Mouse (Mus musculus) hindbrain, embryonic 16.5 days (tissue): Measurements from ENCODE around the gene Gm4756. TPM values are rescaled to one million over a fixed set of nuclear protein-coding genes. Genes with fewer than 3 reads are reported as not detected.

Experiments used
- ATAC-seq: fragments of 200-750 bp; cut with Nextera tagmentation; 2 replicates; pipeline ENCODE4 v1.8.0; 2017; ENCODE audit warnings: moderate TSS enrichment, moderate library complexity
- H3K27ac ChIP-seq: fragments of 300-500 bp; sonication (generic); 2 replicates; pipeline ENCODE4 v1.5.1; 2014; ENCODE audit warnings: low read depth, mild to moderate bottlenecking, control low read depth, low read length, moderate library complexity
- H3K27me3 ChIP-seq: fragments of 300-500 bp; sonication (generic); replicated peaks from 2 replicates; pipeline ENCODE4 v1.6.1; 2014; ENCODE audit warnings: low read length; ENCODE audit not compliant: control insufficient read depth, insufficient read depth
- H3K36me3 ChIP-seq: fragments of 300-500 bp; sonication (generic); 2 replicates; pipeline ENCODE4 v1.6.1; 2014; ENCODE audit warnings: mild to moderate bottlenecking, low read length, moderate library complexity, mixed read lengths; ENCODE audit not compliant: control insufficient read depth, insufficient read depth
- H3K4me1 ChIP-seq: fragments of 300-500 bp; sonication (generic); 2 replicates; pipeline ENCODE4 v1.6.1; 2014; ENCODE audit warnings: low read depth, low read length; ENCODE audit not compliant: control insufficient read depth, insufficient read depth
- H3K4me2 ChIP-seq: fragments of 300-500 bp; sonication (generic); 2 replicates; pipeline ENCODE4 v1.6.1; 2014; ENCODE audit warnings: mild to moderate bottlenecking, low read length, control low read depth, moderate library complexity
- H3K4me3 ChIP-seq: fragments of 300-500 bp; sonication (generic); 2 replicates; pipeline ENCODE4 v1.5.1; 2014; ENCODE audit warnings: mild to moderate bottlenecking, low read length, control low read depth, moderate library complexity
- H3K9ac ChIP-seq: fragments of 300-500 bp; sonication (generic); 2 replicates; pipeline ENCODE4 v1.6.1; 2014; ENCODE audit warnings: low read depth, mild to moderate bottlenecking, control low read depth, low read length, moderate library complexity
- H3K9me3 ChIP-seq: fragments of 300-500 bp; sonication (generic); 2 replicates; pipeline ENCODE4 v1.6.1; 2014; ENCODE audit warnings: mild to moderate bottlenecking, low read length, moderate library complexity; ENCODE audit not compliant: control insufficient read depth
- WGBS: fragments of 180-500 bp; shearing (Covaris S2); extraction: QIAGEN DNeasy Blood & Tissue Kit; methylation state at CpG from one replicate; pipeline ENCODE4 v1.1.7; 2014; 5-methylcytosine and 5-hydroxymethylcytosine counted together
- polyA plus RNA-seq: library from polyadenylated mRNA; unstranded; fragments of >200 nt; fragmentation: Nextera tagmentation; extraction: Ambion mirVana; gene quantifications from 2 replicates; pipeline ENCODE4 v1.2.1, GENCODE M21; 2015

Gene Gm4756
- polyA plus RNA-seq, 1 experiment from 2014 or later: not detected

GRCm38 (mm10) chr12:72681919-72682318, 32.5 kb upstream of the Gm4756 start:
- H3K4me1 ChIP-seq: no peaks in the 10 kb centered on the region
- H3K27me3 ChIP-seq: no peaks in the 10 kb centered on the region
- no peak overlapping the region for H3K27ac ChIP-seq
- no peaks in the 10 kb centered on the region for H3K36me3 ChIP-seq
- no peak overlapping the region for H3K4me2 ChIP-seq
- no peaks in the 10 kb centered on the region for H3K9me3 ChIP-seq
- 95% methylated on average over 1 of the region's 1 CpGs for WGBS
- no peak overlapping the region for H3K4me3 ChIP-seq
- no peak for ATAC-seq
- no peak overlapping the region for H3K9ac ChIP-seq

GRCm38 (mm10) chr12:72679635-72680034, 30.2 kb upstream of the Gm4756 start:
- Histone ChIP-seq H3K36me3 (no peaks in the 10 kb centered on the region), H3K4me3 (no peak overlapping the region), H3K9me3 (no peaks in the 10 kb centered on the region), H3K9ac (no peak overlapping the region), H3K27ac (no peak overlapping the region), H3K4me2 (no peak overlapping the region), H3K27me3 (no peaks in the 10 kb centered on the region), H3K4me1 (no peaks in the 10 kb centered on the region)
- no peak for ATAC-seq
- WGBS: 78% methylated on average over 3 of the region's 3 CpGs

DNA sequence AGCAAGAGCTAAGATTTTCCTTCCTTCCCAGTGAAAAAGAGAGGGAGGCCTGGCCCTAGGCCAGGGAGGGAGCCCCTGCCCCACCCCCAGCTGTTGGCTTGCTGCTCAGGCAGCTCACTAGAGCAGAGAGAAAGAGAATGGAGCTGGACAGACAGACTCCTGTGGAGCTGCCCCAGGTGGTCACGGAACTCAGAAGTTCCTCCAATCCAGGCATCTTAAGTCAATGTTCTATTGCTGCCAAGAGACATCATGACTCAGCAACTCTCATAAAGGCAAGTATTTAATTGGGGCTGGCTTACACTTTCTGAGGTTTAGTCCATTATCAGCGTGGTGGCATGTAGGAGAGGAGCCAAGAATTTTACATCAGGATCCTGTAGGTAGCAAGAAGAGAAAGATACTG, 25.4 kb upstream of the Gm4756 start:
- H3K4me1 ChIP-seq: no peaks in the 10 kb centered on the region
- no peaks in the 10 kb centered on the region for H3K9me3 ChIP-seq

DNA sequence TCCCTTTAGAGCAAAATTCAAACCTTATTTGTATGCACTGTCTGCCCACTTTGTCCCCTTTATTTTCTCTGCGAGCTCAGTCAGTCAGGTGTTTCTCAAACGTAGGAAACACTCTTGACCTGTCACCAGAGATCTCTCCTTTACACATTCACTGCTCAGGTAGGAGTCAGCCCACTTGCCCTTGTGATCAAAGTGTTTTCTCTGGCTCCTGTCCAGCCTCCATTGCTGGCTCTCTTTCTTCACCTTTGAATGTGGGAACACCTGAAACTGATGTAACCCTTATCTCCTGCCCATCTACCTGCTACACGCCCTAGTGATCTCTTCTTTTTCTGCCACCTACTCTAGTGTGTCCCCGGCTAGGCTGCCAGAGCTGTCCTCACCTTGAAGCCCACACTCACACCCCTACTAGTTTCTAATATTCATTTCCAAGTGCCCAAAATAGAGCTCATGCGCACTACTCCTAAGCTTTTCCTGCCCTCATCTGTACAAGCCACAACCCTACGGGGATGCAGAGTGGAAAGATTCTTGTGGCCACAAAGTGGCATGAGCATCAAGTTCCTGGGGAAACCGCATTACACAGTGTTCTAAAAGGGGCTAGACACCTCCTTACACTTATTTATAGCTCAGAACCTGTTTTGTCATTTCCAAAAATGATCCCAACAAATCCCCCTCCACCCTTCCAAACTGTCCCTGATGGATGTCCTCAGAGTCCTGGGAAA, 24.8 kb upstream of the Gm4756 start:
- Histone ChIP-seq H3K4me3 (no peak overlapping the region), H3K4me1 (no peaks in the 10 kb centered on the region), H3K27ac (no peak overlapping the region), H3K27me3 (no peaks in the 10 kb centered on the region), H3K9me3 (no peaks in the 10 kb centered on the region), H3K9ac (no peak overlapping the region), H3K36me3 (no peaks in the 10 kb centered on the region), H3K4me2 (no peak overlapping the region)
- ATAC-seq: no peak
- WGBS: 81% methylated on average over 7 of the region's 7 CpGs

More for the DNA sequence above, 25.4 kb upstream of the Gm4756 start:
- Histone ChIP-seq H3K9ac (no peak overlapping the region), H3K4me2 (no peak overlapping the region), H3K27me3 (no peaks in the 10 kb centered on the region), H3K4me3 (no peak overlapping the region), H3K36me3 (no peaks in the 10 kb centered on the region), H3K27ac (no peak overlapping the region)
- WGBS: 70% methylated on average over 2 of the region's 2 CpGs
- ATAC-seq: no peak

DNA sequence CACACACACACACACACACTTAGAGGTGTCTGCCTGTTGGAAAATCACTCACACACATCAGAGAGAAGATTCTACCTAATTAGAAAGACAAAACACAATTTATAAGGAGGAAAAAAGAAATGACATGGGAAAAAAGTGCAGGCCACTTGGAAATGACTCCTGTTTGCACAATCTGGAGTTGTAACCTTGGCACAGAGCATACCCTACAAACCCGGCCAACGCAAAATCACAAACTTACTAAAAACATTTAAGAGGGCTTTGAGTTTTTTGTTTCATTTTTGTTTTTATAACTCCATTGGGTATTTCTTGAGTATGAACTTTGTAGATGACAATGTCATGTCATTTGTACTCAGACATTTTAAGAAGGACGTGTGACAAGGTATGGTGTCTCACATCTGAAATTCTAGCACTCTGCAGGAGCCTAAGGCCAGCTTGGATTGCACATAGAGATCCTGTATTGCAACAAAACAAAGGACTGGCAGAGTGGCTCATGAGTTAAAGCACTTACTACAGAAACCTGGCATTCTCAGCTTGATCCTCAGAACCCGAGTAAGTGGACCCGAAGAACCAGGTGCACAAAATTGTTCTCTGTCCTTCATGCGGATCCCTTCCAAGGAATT, 22.2 kb upstream of the Gm4756 start:
- 91% methylated on average over 6 of the region's 6 CpGs for WGBS
- no peak overlapping the region for H3K4me3 ChIP-seq
- no peak for ATAC-seq
- H3K4me2 ChIP-seq: no peak overlapping the region
- H3K27me3 ChIP-seq: no peaks in the 10 kb centered on the region
- H3K9me3 ChIP-seq: no peaks in the 10 kb centered on the region
- no peaks in the 10 kb centered on the region for H3K36me3 ChIP-seq
- no peak overlapping the region for H3K9ac ChIP-seq
- no peak overlapping the region for H3K27ac ChIP-seq
- H3K4me1 ChIP-seq: no peaks in the 10 kb centered on the region

GRCm38 (mm10) chr12:72670921-72671320, 21.5 kb upstream of the Gm4756 start:
- H3K9ac ChIP-seq: no peak overlapping the region
- ATAC-seq: no peak

GRCm38 (mm10) chr12:72667868-72668469, 18.5 kb upstream of the Gm4756 start:
- ATAC-seq: no peak
- Histone ChIP-seq H3K4me1 (peaks cover 5% of the 10 kb centered on the region), H3K27me3 (no peaks in the 10 kb centered on the region), H3K9ac (no peak overlapping the region), H3K27ac (no peak overlapping the region), H3K4me3 (no peak overlapping the region), H3K4me2 (no peak overlapping the region), H3K36me3 (no peaks in the 10 kb centered on the region), H3K9me3 (no peaks in the 10 kb centered on the region)
- WGBS: 60% methylated on average over 10 of the region's 10 CpGs

More at GRCm38 (mm10) chr12:72670921-72671320, 21.5 kb upstream of the Gm4756 start:
- Histone ChIP-seq H3K9me3 (no peaks in the 10 kb centered on the region), H3K27ac (no peak overlapping the region), H3K4me2 (no peak overlapping the region), H3K4me1 (no peaks in the 10 kb centered on the region), H3K4me3 (no peak overlapping the region), H3K27me3 (no peaks in the 10 kb centered on the region), H3K36me3 (no peaks in the 10 kb centered on the region)
- 93% methylated on average over 8 of the region's 8 CpGs for WGBS

- no peaks in the 10 kb centered on the region for H3K36me3 ChIP-seq
- 94% methylated on average over 5 of the region's 5 CpGs for WGBS
Observed at GRCm38 (mm10) chr12:72666015-72666414, 16.6 kb upstream of the Gm4756 start.

DNA sequence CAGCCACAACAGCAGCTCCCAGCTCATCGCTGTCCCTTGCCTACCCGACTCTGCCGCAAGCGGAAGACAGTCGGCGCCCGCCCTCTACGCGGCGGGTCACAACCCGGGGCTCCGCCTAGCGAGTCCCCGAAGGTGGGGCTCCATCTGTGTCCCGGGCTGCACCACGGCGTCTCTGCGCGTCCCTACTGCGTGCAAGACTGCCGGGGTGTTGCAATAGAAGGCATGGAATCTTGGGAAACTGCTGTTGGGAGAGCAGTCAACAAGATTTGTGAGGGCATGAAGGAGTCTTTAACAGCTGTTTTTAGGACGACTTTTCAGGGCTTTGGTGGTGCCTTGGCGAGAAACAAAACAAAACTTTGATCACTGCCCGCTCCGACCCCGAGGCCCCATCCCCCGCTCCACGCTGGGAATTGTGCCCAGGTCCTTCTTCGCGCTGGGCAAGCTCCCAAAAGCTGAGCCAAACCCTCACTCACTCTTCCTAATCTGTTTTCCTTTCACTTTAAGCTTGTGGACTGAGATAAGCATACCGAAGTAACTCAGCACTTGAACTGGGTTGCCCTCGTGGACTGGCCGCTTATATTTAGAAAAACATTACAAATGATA, 15.4 kb upstream of the Gm4756 start, which contains the start of gene Dhrs7:
Gene Dhrs7 (minus strand): TSS at position 175 of the 603 bp plus-strand sequence.
- H3K27me3 ChIP-seq: no peaks in the 10 kb centered on the region
- H3K27ac ChIP-seq: peak within 1 kb of the TSS; percentile 41
- H3K4me3 ChIP-seq: peak within 1 kb of the TSS; percentile 58
- peak; percentile 92 for ATAC-seq
- H3K36me3 ChIP-seq: no peaks in the 10 kb centered on the region
- H3K9me3 ChIP-seq: no peaks in the 10 kb centered on the region
- peak within 1 kb of the TSS; percentile 88 for H3K4me2 ChIP-seq
- WGBS: 3% methylated on average over 33 of the region's 33 CpGs
- peak within 1 kb of the TSS; percentile 75 for H3K9ac ChIP-seq
- peaks cover 5% of the 10 kb centered on the region for H3K4me1 ChIP-seq

More at GRCm38 (mm10) chr12:72666015-72666414, 16.6 kb upstream of the Gm4756 start:
- Histone ChIP-seq H3K9ac (no peak overlapping the region), H3K4me3 (no peak overlapping the region), H3K4me1 (peaks cover 5% of the 10 kb centered on the region), H3K27me3 (no peaks in the 10 kb centered on the region), H3K4me2 (no peak overlapping the region), H3K27ac (no peak overlapping the region), H3K9me3 (no peaks in the 10 kb centered on the region)
- ATAC-seq: no peak
